Mouse (Mus musculus): ENCODE data around the gene Satb2. TPM values are rescaled to one million over a fixed set of nuclear protein-coding genes. Genes with fewer than 3 reads are reported as not detected.

Satb2 gene
- polyA plus RNA-seq, 1 experiment from 2014 or later, result 0.07 TPM

DNA sequence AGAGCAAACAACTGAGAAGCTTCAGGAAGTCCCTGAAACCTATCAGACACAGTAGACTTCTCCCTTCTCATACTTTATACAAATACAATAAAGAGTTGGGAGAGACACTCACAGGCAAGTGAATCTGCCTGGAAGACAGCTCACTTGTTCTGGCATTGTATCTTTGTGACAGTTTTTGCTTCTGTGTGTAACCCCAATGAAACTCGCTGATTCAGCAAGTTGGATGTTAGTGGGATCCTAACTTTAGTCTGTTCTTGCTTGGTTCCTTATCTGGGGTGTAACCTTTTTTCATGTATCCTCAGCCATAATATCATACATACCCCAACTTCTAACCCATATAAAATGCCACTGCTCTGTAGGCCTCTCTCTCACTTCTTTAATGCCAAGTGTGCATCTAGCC is 216.9 kb downstream of the Satb2 start:
- Histone ChIP-seq H3K4me3 (no peak overlapping the region), H3K9me3 (no peaks in the 10 kb centered on the region), H3K4me2 (no peak overlapping the region), H3K4me1 (no peaks in the 10 kb centered on the region), H3K36me3 (no peaks in the 10 kb centered on the region), H3K27ac (replicated peaks) (no peak overlapping the region), H3K27me3 (replicated peaks) (no peaks in the 10 kb centered on the region), H3K9ac (no peak overlapping the region)
- no peak for ATAC-seq (ENCODE audit: extremely low read depth, insufficient number of reproducible peaks, low FRiP score, low TSS enrichment)
- WGBS, result 78% methylated on average over 1 of the region's 1 CpGs

DNA sequence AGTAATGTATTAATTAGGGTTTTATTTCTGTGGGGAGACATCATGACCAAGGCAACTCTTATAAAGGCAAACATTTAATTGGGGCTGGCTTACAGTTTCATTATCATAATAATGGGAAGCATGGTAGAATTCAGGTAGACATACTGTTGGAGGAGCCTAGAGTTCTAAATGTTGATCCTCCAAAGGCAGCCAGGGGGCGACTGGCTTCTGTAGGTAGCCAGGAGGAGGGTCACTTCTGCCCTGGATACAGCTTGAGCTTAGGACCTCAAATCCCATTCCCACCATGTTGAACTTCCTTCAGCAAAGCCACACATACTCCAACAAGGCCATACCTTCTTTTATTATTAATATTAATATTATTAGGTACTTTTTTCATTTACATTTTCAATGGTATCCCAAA is 225.2 kb downstream of the Satb2 start:
- Histone ChIP-seq H3K4me1 (no peaks in the 10 kb centered on the region), H3K4me2 (no peak overlapping the region), H3K27me3 (replicated peaks) (no peaks in the 10 kb centered on the region), H3K27ac (replicated peaks) (no peak overlapping the region), H3K36me3 (no peaks in the 10 kb centered on the region), H3K4me3 (no peak overlapping the region), H3K9me3 (no peaks in the 10 kb centered on the region), H3K9ac (no peak overlapping the region)
- ATAC-seq (ENCODE audit: extremely low read depth, insufficient number of reproducible peaks, low FRiP score, low TSS enrichment), result no peak
- 31% methylated on average over 1 of the region's 1 CpGs for WGBS

DNA sequence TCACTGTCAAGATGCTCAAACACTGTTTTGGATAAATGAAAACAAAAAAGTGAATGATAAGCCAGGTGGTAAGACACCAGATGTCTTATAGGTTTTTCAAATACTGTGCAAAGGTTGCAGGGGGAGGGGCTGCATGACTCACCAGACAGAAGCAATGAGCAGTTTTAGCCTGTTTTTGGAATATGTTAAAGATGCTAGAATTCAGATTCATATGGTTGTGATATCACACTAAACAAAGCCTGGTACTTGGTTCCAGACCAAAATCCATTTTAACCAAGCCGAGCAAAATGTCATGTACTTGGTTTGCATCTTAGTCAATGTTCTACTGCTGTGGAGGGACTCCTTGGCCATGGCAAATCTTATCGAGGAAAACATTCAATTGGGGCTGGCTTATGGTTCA is 227.8 kb downstream of the Satb2 start:
- 76% methylated on average over 2 of the region's 2 CpGs for WGBS
- no peaks in the 10 kb centered on the region for H3K4me1 ChIP-seq
- no peak overlapping the region for H3K4me2 ChIP-seq
- H3K9me3 ChIP-seq, result no peaks in the 10 kb centered on the region
- H3K27ac ChIP-seq (replicated peaks), result no peak overlapping the region
- H3K9ac ChIP-seq, result no peak overlapping the region
- no peaks in the 10 kb centered on the region for H3K36me3 ChIP-seq
- H3K27me3 ChIP-seq (replicated peaks), result no peaks in the 10 kb centered on the region
- H3K4me3 ChIP-seq, result no peak overlapping the region
- no peak for ATAC-seq (ENCODE audit: extremely low read depth, insufficient number of reproducible peaks, low FRiP score, low TSS enrichment)

DNA sequence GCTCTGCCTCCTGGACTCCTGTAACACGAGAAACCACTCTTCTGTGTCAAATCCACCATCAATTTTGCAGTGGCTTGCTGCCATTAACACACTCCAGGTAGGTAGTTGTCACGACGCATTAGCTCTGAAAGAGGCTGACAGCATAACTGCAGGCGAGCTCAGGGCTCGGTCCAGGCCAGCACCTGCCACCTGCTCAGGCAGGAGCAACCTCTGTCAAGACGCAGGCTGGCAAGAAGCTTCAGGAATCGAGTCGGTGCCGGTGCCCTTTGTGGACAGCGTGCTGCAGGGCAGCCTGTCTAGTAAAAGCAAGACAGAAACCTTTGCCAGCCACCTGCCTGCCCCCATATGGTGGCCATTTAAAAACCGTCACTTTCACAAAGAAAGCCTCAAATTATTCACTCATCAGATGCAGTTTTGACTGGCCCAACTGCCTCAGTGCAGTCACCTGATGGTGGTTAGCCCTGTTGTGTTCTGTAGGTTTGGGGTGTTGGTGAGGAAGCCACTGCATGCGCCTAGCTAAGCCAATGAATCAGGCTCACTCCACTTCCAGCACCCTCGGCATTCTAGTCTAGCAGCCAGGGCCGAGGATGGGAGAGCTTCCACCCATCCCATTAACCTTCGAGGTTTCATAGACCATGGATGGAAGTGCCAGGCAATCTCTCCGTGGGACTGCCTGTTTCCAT is 228.7 kb downstream of the Satb2 start:
- H3K27me3 ChIP-seq (replicated peaks), result no peaks in the 10 kb centered on the region
- H3K36me3 ChIP-seq, result no peaks in the 10 kb centered on the region
- H3K4me2 ChIP-seq, result no peak overlapping the region
- H3K9ac ChIP-seq, result no peak overlapping the region
- H3K4me3 ChIP-seq, result no peak overlapping the region
- no peaks in the 10 kb centered on the region for H3K9me3 ChIP-seq
- no peak overlapping the region for H3K27ac ChIP-seq (replicated peaks)
- ATAC-seq (ENCODE audit: extremely low read depth, insufficient number of reproducible peaks, low FRiP score, low TSS enrichment), result no peak
- 78% methylated on average over 16 of the region's 16 CpGs for WGBS
- H3K4me1 ChIP-seq, result peaks cover 4% of the 10 kb centered on the region; the same call in 1 of the 2 replicates

DNA sequence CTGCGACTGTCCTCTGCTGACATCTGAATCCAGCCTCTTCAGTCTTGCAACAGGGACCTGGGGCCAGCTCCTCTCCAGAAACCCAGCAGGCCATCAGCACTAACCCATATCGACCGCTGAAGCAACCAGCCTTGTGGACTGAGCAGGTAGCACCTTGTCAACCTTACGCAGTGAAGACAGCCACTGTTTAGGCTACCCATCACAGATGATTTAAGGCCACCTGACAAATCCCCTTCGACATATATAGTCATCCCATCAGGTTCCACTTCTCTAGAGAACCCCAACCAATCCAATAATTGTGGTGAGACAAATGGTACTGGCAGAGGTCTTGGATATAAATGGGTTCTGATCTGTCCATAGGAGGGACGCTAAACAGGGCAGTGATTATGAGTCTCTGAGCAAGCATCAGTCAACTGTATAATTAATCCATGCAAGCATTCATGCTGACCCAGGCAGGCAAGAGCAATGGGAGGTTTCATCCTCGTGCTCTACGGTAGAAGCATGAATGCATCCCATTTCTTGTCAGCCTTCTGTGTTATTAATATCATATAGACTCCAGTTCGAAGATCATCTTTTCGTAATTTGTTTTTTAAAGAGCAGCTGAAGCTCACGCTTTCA is 229.5 kb downstream of the Satb2 start:
- 77% methylated on average over 11 of the region's 11 CpGs for WGBS
- Histone ChIP-seq H3K9me3 (no peaks in the 10 kb centered on the region), H3K4me2 (no peak overlapping the region), H3K27me3 (replicated peaks) (no peaks in the 10 kb centered on the region), H3K27ac (replicated peaks) (no peak overlapping the region), H3K9ac (no peak overlapping the region), H3K4me1 (peaks cover 4% of the 10 kb centered on the region; the same call in 1 of the 2 replicates), H3K4me3 (no peak overlapping the region), H3K36me3 (no peaks in the 10 kb centered on the region)
- no peak for ATAC-seq (ENCODE audit: extremely low read depth, insufficient number of reproducible peaks, low FRiP score, low TSS enrichment)

Small RNA genes lying within 50 kb of the gene (microRNA-seq; reads per million reads assigned to microRNA genes)
- gene Gm23943, result not detected
